Mouse (Mus musculus) lung, embryonic 14.5 days (tissue): ENCODE data around the gene Epgn. TPM values are rescaled to one million over a fixed set of nuclear protein-coding genes. Genes with fewer than 3 reads are reported as not detected.

Experiments used
- ATAC-seq: fragments of 200-750 bp; cut with Nextera tagmentation; 2 replicates; pipeline ENCODE4 v1.8.0; 2017; ENCODE audit warnings: mild to moderate bottlenecking, moderate TSS enrichment, moderate library complexity; ENCODE audit not compliant: insufficient read depth
- DNase-seq: peaks from one replicate; pipeline ENCODE4 v3.0.0-alpha.2; 2015
- H3K27ac ChIP-seq: fragments of 300-500 bp; sonication (generic); 2 replicates; pipeline ENCODE4 v1.5.1; 2014; ENCODE audit warnings: low read depth, mild to moderate bottlenecking, moderate library complexity
- H3K27me3 ChIP-seq: fragments of 300-500 bp; sonication (generic); 2 replicates; pipeline ENCODE4 v1.6.1; 2014; ENCODE audit warnings: low read length, control low read depth; ENCODE audit not compliant: insufficient read depth
- H3K36me3 ChIP-seq: fragments of 300-500 bp; sonication (generic); 2 replicates; pipeline ENCODE4 v1.6.1; 2014; ENCODE audit warnings: control low read depth; ENCODE audit not compliant: insufficient read depth
- H3K4me1 ChIP-seq: fragments of 300-500 bp; sonication (generic); 2 replicates; pipeline ENCODE4 v1.6.1; 2014; ENCODE audit warnings: antibody characterized with exemption, control low read depth; ENCODE audit not compliant: insufficient read depth
- H3K4me2 ChIP-seq: fragments of 300-500 bp; sonication (generic); 2 replicates; pipeline ENCODE4 v1.6.1; 2014; ENCODE audit warnings: mild to moderate bottlenecking
- H3K4me3 ChIP-seq: fragments of 300-500 bp; sonication (generic); 2 replicates; pipeline ENCODE4 v1.5.1; 2014; ENCODE audit warnings: low read depth, low read length
- H3K9ac ChIP-seq: fragments of 300-500 bp; sonication (generic); 2 replicates; pipeline ENCODE4 v1.6.1; 2014
- H3K9me3 ChIP-seq: fragments of 300-500 bp; sonication (generic); 2 replicates; pipeline ENCODE4 v1.6.1; 2016; ENCODE audit warnings: low read depth, low read length, control low read depth
- CTCF ChIP-seq: IDR thresholded peaks from 2 replicates; pipeline ENCODE4 v1.5.1; 2016; ENCODE audit warnings: antibody characterized with exemption, low read depth
- WGBS: fragments of 180-500 bp; shearing (Covaris S2); extraction: QIAGEN DNeasy Blood & Tissue Kit; methylation state at CpG from one replicate; pipeline ENCODE4 v1.1.7; 2014; 5-methylcytosine and 5-hydroxymethylcytosine counted together
- polyA plus RNA-seq: library from polyadenylated mRNA; unstranded; fragments of >200 nt; fragmentation: Nextera tagmentation; extraction: Ambion mirVana; gene quantifications from 2 replicates; pipeline ENCODE4 v1.2.1, GENCODE M21; 2014

Epgn gene
- polyA plus RNA-seq, 1 experiment from 2014 or later, result not detected

- Histone ChIP-seq H3K4me1 (no peaks in the 10 kb centered on the region), H3K27ac (no peak overlapping the region), H3K27me3 (no peaks in the 10 kb centered on the region), H3K9ac (no peak overlapping the region), H3K4me2 (no peak overlapping the region), H3K4me3 (no peak overlapping the region), H3K9me3 (no peaks in the 10 kb centered on the region), H3K36me3 (no peaks in the 10 kb centered on the region)
- DNase-seq (peak; percentile 54), ATAC-seq (peak; percentile 49; the same call in 1 of the 2 replicates)
- TF ChIP-seq CTCF, result no peak
- WGBS, result 48% methylated on average over 8 of the region's 8 CpGs
Observed at GRCm38 (mm10) chr5:91048397-91048796, 21.1 kb downstream of the Epgn start.

DNA sequence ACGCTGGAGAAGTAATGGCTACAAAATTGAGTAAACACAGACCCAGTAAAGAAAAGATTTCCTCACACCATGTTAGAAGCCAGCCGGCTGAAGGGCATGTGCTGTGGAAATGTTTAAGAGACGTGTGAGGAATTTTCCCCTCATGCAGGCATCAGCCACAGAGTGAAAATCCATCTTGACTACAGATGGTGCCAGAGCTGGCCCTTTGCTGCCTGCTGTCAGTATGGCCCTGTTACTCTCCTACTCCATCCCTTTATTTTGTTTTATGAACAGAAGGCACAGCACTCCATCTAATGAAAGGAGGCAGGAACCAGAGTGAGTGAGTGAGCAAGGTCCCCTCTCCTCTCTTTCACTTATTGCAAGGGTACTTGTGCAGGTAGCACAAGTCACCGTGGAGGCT, 45.1 kb downstream of the Epgn start:
- H3K9ac ChIP-seq, result no peak overlapping the region
- no peak overlapping the region for H3K4me2 ChIP-seq
- H3K4me1 ChIP-seq, result no peaks in the 10 kb centered on the region
- 51% methylated on average over 4 of the region's 4 CpGs for WGBS
- DNase-seq (no peak), ATAC-seq (no peak)
- H3K27ac ChIP-seq, result no peak overlapping the region
- TF ChIP-seq CTCF, result no peak
- 0 out of 2 replicates have a peak, but pooled peaks cover 12% of the 10 kb centered on the region for H3K27me3 ChIP-seq
- H3K4me3 ChIP-seq, result no peak overlapping the region
- H3K9me3 ChIP-seq, result no peaks in the 10 kb centered on the region
- H3K36me3 ChIP-seq, result no peaks in the 10 kb centered on the region

DNA sequence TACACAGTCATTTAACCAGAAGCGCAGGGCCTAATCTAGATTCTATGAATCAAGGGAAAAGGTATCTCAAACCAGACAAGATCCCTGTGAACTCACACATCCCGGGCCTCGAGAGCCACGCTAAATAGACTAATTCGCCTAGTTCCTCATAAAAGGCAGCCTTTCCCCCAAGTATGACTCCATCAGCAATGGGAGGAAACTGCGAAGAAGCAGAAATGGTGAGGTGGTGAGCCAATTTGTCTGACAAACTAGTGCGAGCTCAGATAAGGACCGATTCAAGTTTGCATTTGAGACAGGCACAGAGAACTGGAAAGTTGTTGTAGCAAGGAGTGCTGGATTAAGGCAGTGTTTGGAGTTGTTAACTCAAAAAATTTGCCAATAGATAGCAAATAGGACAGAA, 46.4 kb downstream of the Epgn start:
- Histone ChIP-seq H3K4me2 (peak overlapping the region; percentile 64), H3K4me1 (no peaks in the 10 kb centered on the region), H3K27me3 (0 out of 2 replicates have a peak, but pooled peaks cover 12% of the 10 kb centered on the region), H3K9me3 (no peaks in the 10 kb centered on the region), H3K9ac (no peak overlapping the region), H3K27ac (no peak overlapping the region), H3K36me3 (no peaks in the 10 kb centered on the region), H3K4me3 (no peak overlapping the region)
- WGBS, result 55% methylated on average over 8 of the region's 8 CpGs
- DNase-seq (no peak), ATAC-seq (no peak)
- TF ChIP-seq CTCF, result no peak

DNA sequence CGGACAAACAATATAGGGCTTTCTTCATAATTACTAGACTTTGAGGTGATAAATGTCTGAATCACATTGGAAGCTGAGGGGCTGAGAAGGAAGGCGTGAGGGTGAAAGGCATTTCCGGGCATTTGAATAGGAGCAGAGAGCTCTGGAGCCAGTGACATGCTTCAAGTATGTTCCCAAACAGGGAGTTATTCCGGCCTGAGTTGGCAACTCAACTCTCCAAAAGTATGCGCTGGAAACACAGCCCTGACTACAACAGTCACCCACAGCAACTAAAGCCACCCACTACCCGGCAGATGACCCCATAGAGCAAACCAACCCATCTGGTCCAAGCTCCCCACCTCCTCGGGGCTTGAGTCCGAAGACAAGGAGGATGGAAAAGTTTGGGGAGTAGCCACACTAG, 46.8 kb downstream of the Epgn start:
- H3K36me3 ChIP-seq, result no peaks in the 10 kb centered on the region

GRCm38 (mm10) chr5:91074450-91074950, 47.2 kb downstream of the Epgn start, which contains the start of gene Ereg:
Gene Ereg, plus strand, starts transcription at chr5:91074622.
- no peak within 1 kb of the TSS for H3K9ac ChIP-seq
- peak; percentile 29 for TF ChIP-seq CTCF
- no peaks in the 10 kb centered on the region for H3K36me3 ChIP-seq

More for the DNA sequence above, 46.8 kb downstream of the Epgn start:
- H3K4me1 ChIP-seq, result no peaks in the 10 kb centered on the region
- no peak overlapping the region for H3K9ac ChIP-seq
- no peak overlapping the region for H3K27ac ChIP-seq
- 17% methylated on average over 8 of the region's 8 CpGs for WGBS
- H3K4me2 ChIP-seq, result peak overlapping the region; percentile 64
- H3K27me3 ChIP-seq, result 0 out of 2 replicates have a peak, but pooled peaks cover 12% of the 10 kb centered on the region
- peak overlapping the region; percentile 28 for H3K4me3 ChIP-seq
- no peaks in the 10 kb centered on the region for H3K9me3 ChIP-seq
- ATAC-seq, result peak; percentile 44
- DNase-seq, result peak; percentile 30
- TF ChIP-seq CTCF, result no peak

DNA sequence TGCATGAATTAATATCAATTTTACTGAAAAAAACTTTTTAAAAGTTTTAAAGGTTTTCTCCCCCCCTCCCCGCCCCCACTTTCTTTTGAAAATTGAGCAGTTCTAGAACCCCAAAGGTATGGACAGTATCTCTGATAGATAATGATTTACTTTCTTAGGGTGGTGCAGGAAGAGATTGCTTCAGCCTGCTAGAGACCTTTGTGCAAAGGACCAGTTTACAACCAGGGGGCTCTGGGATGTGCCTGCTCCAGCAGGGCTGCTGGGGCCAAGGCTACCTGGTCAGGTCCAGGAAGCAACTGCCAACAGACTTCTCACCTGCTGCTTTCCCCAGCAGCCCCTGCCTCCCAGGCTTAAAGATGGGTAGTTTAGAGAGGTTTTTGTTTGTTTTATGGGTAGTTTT, 47.8 kb downstream of the Epgn start:
- Histone ChIP-seq H3K4me2 (peak overlapping the region; percentile 64), H3K4me1 (no peaks in the 10 kb centered on the region), H3K4me3 (peak overlapping the region; percentile 28; the same call in 1 of the 2 replicates), H3K9me3 (no peaks in the 10 kb centered on the region), H3K9ac (no peak overlapping the region), H3K27ac (no peak overlapping the region), H3K27me3 (0 out of 2 replicates have a peak, but pooled peaks cover 12% of the 10 kb centered on the region), H3K36me3 (no peaks in the 10 kb centered on the region)
- no peak for TF ChIP-seq CTCF
- 64% methylated on average over 1 of the region's 1 CpGs for WGBS
- no peak for ATAC-seq
- no peak for DNase-seq

More at GRCm38 (mm10) chr5:91074450-91074950, 47.2 kb downstream of the Epgn start, which contains the start of gene Ereg:
- H3K4me3 ChIP-seq, result peak within 1 kb of the TSS; percentile 28
- 0 out of 2 replicates have a peak, but pooled peaks cover 12% of the 10 kb centered on the region for H3K27me3 ChIP-seq
- WGBS, result 1% methylated on average over 25 of the region's 25 CpGs
- no peak within 1 kb of the TSS for H3K27ac ChIP-seq
- no peaks in the 10 kb centered on the region for H3K4me1 ChIP-seq
- peak within 1 kb of the TSS; percentile 64 for H3K4me2 ChIP-seq
- H3K9me3 ChIP-seq, result no peaks in the 10 kb centered on the region
- ATAC-seq (peak; percentile 79), DNase-seq (peak; percentile 53)

- DNase-seq (no peak), ATAC-seq (no peak)
- 75% methylated on average over 5 of the region's 5 CpGs for WGBS
- H3K4me3 ChIP-seq, result no peak overlapping the region
- no peaks in the 10 kb centered on the region for H3K4me1 ChIP-seq
- H3K9me3 ChIP-seq, result no peaks in the 10 kb centered on the region
- no peak for TF ChIP-seq CTCF
- no peaks in the 10 kb centered on the region for H3K36me3 ChIP-seq
- no peak overlapping the region for H3K4me2 ChIP-seq
- no peak overlapping the region for H3K9ac ChIP-seq
- no peak overlapping the region for H3K27ac ChIP-seq
- H3K27me3 ChIP-seq, result no peaks in the 10 kb centered on the region
Observed at GRCm38 (mm10) chr5:91083016-91083415, 55.8 kb downstream of the Epgn start.

Other genes with a start within 250 kb of the Epgn start
- 0.18 TPM in 1 of 2 replicates, not detected in the other for gene Cxcl3, start 241.4 kb upstream of the Epgn start, polyA plus RNA-seq
- gene Cxcl15, start 232.9 kb upstream of the Epgn start, polyA plus RNA-seq, result 11.4 and 11.7 TPM in 2 replicates
- gene Cxcl1, start 136.2 kb upstream of the Epgn start, polyA plus RNA-seq, result 0.72 and 1.3 TPM in 2 replicates
- not detected in 2 replicates for gene Cxcl2, start 123.6 kb upstream of the Epgn start, polyA plus RNA-seq
- 49.9 and 51.2 TPM in 2 replicates for gene Mthfd2l, start 96.3 kb upstream of the Epgn start, polyA plus RNA-seq
- 0.13 and 0.14 TPM in 2 replicates for gene Ereg, start 47.2 kb downstream of the Epgn start, polyA plus RNA-seq
- 1.7 and 1.9 TPM in 2 replicates for gene Areg, start 112.1 kb downstream of the Epgn start, polyA plus RNA-seq